Mouse (Mus musculus) urinary bladder, postnatal 10 days (tissue): ENCODE data around the gene Maco1.
A peak's percentile ranks its signal among the peaks of the same experiment; 100 is the strongest.
"Not testable (repeated sequence)": the region's sequence is repeated elsewhere in the genome, so short reads cannot be mapped to it uniquely, and the experiment has no call there.

Experiments
- DNase-seq: peaks from one replicate; pipeline ENCODE4 v3.0.0; 2022; ENCODE audit warnings: low spot score

The Maco1 gene

GRCm38 (mm10) chr4:134858494-134858893 lies 5.3 kb upstream of the Maco1 start:
- no peak for DNase-seq

GRCm38 (mm10) chr4:134856501-134856900 lies 3.4 kb upstream of the Maco1 start:
- no peak for DNase-seq

GRCm38 (mm10) chr4:134856056-134856455 lies 2.9 kb upstream of the Maco1 start:
- DNase-seq: no peak

GRCm38 (mm10) chr4:134855371-134855770 lies 2.2 kb upstream of the Maco1 start:
- DNase-seq: no peak

GRCm38 (mm10) chr4:134853637-134854485 lies 716 bp upstream of the Maco1 start:
- peak; percentile 72 for DNase-seq

- DNase-seq: no peak
Observed at GRCm38 (mm10) chr4:134852438-134853255, 498 bp downstream of the Maco1 start.

GRCm38 (mm10) chr4:134851876-134852275 lies 1.3 kb downstream of the Maco1 start:
- DNase-seq: no peak

- no peak for DNase-seq
Observed at GRCm38 (mm10) chr4:134851236-134851635, 1.9 kb downstream of the Maco1 start.

- no peak for DNase-seq
Observed at GRCm38 (mm10) chr4:134850551-134850950, 2.6 kb downstream of the Maco1 start.

GRCm38 (mm10) chr4:134847587-134847986 lies 5.6 kb downstream of the Maco1 start:
- DNase-seq: no peak

GRCm38 (mm10) chr4:134843566-134843965 lies 9.6 kb downstream of the Maco1 start:
- DNase-seq: no peak

- DNase-seq: no peak
Observed at GRCm38 (mm10) chr4:134840231-134840630, 12.9 kb downstream of the Maco1 start.

GRCm38 (mm10) chr4:134838706-134839105 lies 14.4 kb downstream of the Maco1 start:
- DNase-seq: not testable (repeated sequence)

- no peak for DNase-seq
Observed at GRCm38 (mm10) chr4:134838221-134838620, 14.9 kb downstream of the Maco1 start.

GRCm38 (mm10) chr4:134835486-134835885 lies 17.7 kb downstream of the Maco1 start:
- no peak for DNase-seq

GRCm38 (mm10) chr4:134831934-134832333 lies 21.2 kb downstream of the Maco1 start:
- no peak for DNase-seq

GRCm38 (mm10) chr4:134827806-134828205 lies 25.3 kb downstream of the Maco1 start:
- no peak for DNase-seq

GRCm38 (mm10) chr4:134826348-134826747 lies 26.8 kb downstream of the Maco1 start:
- no peak for DNase-seq

GRCm38 (mm10) chr4:134825864-134826263 lies 27.3 kb downstream of the Maco1 start:
- not testable (repeated sequence) for DNase-seq

- DNase-seq: no peak
Observed at GRCm38 (mm10) chr4:134823560-134823959, 29.6 kb downstream of the Maco1 start.

- no peak for DNase-seq
Observed at GRCm38 (mm10) chr4:134821061-134821460, 32.1 kb downstream of the Maco1 start.

GRCm38 (mm10) chr4:134817706-134818105 lies 35.4 kb downstream of the Maco1 start:
- no peak for DNase-seq

- no peak for DNase-seq
Observed at GRCm38 (mm10) chr4:134814229-134814571, 38.9 kb downstream of the Maco1 start.
